Mouse (Mus musculus): ENCODE measurements around the gene Irak1.

Gene Irak1

DNA sequence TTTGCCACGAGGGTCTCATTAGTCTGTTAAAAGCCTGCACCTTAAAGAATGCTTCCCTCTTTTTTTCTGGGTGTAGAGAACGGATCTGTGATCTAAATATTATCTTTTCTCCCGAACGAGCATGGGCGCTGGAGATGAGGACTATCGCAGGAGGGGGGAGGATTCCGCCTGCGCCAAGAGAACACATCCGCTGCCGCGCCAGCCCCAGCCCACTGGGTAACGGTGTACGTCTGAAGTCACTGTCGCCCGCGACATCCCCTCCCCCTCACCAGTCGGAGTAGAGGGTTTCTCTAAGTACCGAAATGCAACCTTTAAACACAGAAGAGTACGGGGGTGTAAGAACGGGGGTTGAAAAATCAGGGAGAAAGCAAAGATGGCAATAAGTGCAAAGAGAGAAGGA, 58.4 kb downstream of the Irak1 start:
- peak; percentile 58 for DNase-seq

DNA sequence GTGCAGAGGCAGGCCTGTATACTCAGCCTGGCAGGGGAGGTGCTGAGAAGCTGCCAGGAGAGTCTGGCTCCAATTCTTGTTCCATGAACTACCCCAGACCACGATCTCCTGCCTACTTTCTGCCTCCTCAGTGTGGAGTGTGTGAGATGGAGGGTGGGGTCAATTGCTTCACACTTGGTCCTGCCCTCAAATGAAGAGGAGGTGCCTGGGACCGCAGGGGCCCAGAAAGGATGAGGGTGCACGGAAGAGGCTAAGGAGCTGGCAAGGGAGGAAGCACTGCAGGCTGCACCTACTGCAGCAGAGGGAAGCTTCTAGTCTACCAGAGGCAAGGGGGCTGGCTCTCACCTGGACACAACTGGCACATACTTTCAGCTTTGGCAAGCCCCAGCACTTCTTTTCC, 59.4 kb downstream of the Irak1 start:
- peak; percentile 10 for DNase-seq

Measured in kidney, postnatal 14 days (tissue).